Mouse (Mus musculus): ENCODE results near the gene Gria4. TPM values are rescaled to one million over a fixed set of nuclear protein-coding genes. Genes with fewer than 3 reads are reported as not detected.

Gene Gria4
- polyA plus RNA-seq, 1 experiment from 2014 or later: 10.8 TPM

- Histone ChIP-seq H3K4me2 (peak overlapping the region; percentile 64), H3K27ac (peak overlapping the region; percentile 75), H3K27me3 (no peaks in the 10 kb centered on the region), H3K4me3 (replicated peaks) (peak overlapping the region; percentile 74), H3K4me1 (peaks cover 9% of the 10 kb centered on the region), H3K9ac (peak overlapping the region; percentile 69), H3K36me3 (replicated peaks) (0 out of 2 replicates have a peak, but pooled peaks cover under 1% of the 10 kb centered on the region), H3K9me3 (no peaks in the 10 kb centered on the region)
- ATAC-seq (ENCODE audit: low FRiP score): no peak
- 0% methylated on average over 15 of the region's 15 CpGs for WGBS
Observed at GRCm38 (mm10) chr9:4376640-4377120, 419.4 kb downstream of the Gria4 start.

GRCm38 (mm10) chr9:4375828-4376639 lies 420.0 kb downstream of the Gria4 start, which contains the start of gene Msantd4:
Gene Msantd4 (plus strand): TSS chr9:4376562.
- peak within 1 kb of the TSS; percentile 82 for H3K27ac ChIP-seq
- H3K36me3 ChIP-seq (replicated peaks): no peaks in the 10 kb centered on the region
- peak; percentile 100 for ATAC-seq (ENCODE audit: low FRiP score)
- WGBS: 1% methylated on average over 31 of the region's 31 CpGs
- H3K4me3 ChIP-seq (replicated peaks): peak within 1 kb of the TSS; percentile 74
- H3K4me2 ChIP-seq: peak within 1 kb of the TSS; percentile 64
- H3K27me3 ChIP-seq: no peaks in the 10 kb centered on the region
- peaks cover 9% of the 10 kb centered on the region for H3K4me1 ChIP-seq
- no peaks in the 10 kb centered on the region for H3K9me3 ChIP-seq
- H3K9ac ChIP-seq: peak within 1 kb of the TSS; percentile 69

Small RNAs within 50 kb of the gene (microRNA-seq; reads per million reads assigned to microRNA genes)
- not detected for gene Gm23811
- gene Gm23992: not detected

Measured in forebrain, embryonic 12.5 days (tissue).